Mouse (Mus musculus) midbrain, embryonic 11.5 days (tissue): ENCODE measurements around the gene Agbl4. TPM values are rescaled to one million over a fixed set of nuclear protein-coding genes. Genes with fewer than 3 reads are reported as not detected.
A peak's percentile ranks its signal among the peaks of the same experiment; 100 is the strongest.

Experiments
- ATAC-seq: fragments of 200-750 bp; cut with Nextera tagmentation; 2 replicates; pipeline ENCODE4 v1.8.0; 2017; ENCODE audit warnings: moderate TSS enrichment, moderate library complexity; ENCODE audit not compliant: low FRiP score
- DNase-seq: peaks from one replicate; pipeline ENCODE4 v3.0.0; 2015; ENCODE audit warnings: low spot score; ENCODE audit errors: missing footprints
- H3K27ac ChIP-seq: fragments of 300-500 bp; sonication (generic); 2 replicates; pipeline ENCODE4 v1.5.1; 2014; ENCODE audit warnings: low read depth, low read length
- H3K27me3 ChIP-seq: fragments of 300-500 bp; sonication (generic); 2 replicates; pipeline ENCODE4 v1.6.1; 2014; ENCODE audit warnings: mild to moderate bottlenecking, low read length, moderate library complexity, mixed read lengths; ENCODE audit not compliant: control insufficient read depth, insufficient read depth
- H3K36me3 ChIP-seq: fragments of 300-500 bp; sonication (generic); 2 replicates; pipeline ENCODE4 v1.6.1; 2014; ENCODE audit warnings: mild to moderate bottlenecking, low read length, moderate library complexity, mixed read lengths; ENCODE audit not compliant: control insufficient read depth, insufficient read depth
- H3K4me1 ChIP-seq: fragments of 300-500 bp; sonication (generic); 2 replicates; pipeline ENCODE4 v1.6.1; 2014; ENCODE audit warnings: low read length; ENCODE audit not compliant: control insufficient read depth, insufficient read depth
- H3K4me2 ChIP-seq: fragments of 300-500 bp; sonication (generic); 2 replicates; pipeline ENCODE4 v1.6.1; 2014; ENCODE audit warnings: mild to moderate bottlenecking, moderate library complexity
- H3K4me3 ChIP-seq: fragments of 300-500 bp; sonication (generic); 2 replicates; pipeline ENCODE4 v1.5.1; 2014; ENCODE audit warnings: low read depth, low read length
- H3K9ac ChIP-seq: fragments of 300-500 bp; sonication (generic); 2 replicates; pipeline ENCODE4 v1.6.1; 2014; ENCODE audit warnings: low read length
- H3K9me3 ChIP-seq: fragments of 300-500 bp; sonication (generic); 2 replicates; pipeline ENCODE4 v1.6.1; 2016; ENCODE audit warnings: low read length; ENCODE audit not compliant: control insufficient read depth
- WGBS: fragments of 180-500 bp; shearing (Covaris S2); extraction: QIAGEN DNeasy Blood & Tissue Kit; methylation state at CpG from one replicate; pipeline ENCODE4 v1.1.7; 2014; 5-methylcytosine and 5-hydroxymethylcytosine counted together
- polyA plus RNA-seq: library from polyadenylated mRNA; unstranded; fragments of >200 nt; fragmentation: Nextera tagmentation; extraction: Ambion mirVana; gene quantifications from 2 replicates; pipeline ENCODE4 v1.2.1, GENCODE M21; 2014

Agbl4 gene
- polyA plus RNA-seq, 1 experiment from 2014 or later = 0.87 TPM

- ATAC-seq (no peak), DNase-seq (no peak)
- WGBS = 84% methylated on average over 3 of the region's 3 CpGs
- H3K4me3 ChIP-seq = no peak overlapping the region
- H3K27ac ChIP-seq = no peak overlapping the region
- H3K4me2 ChIP-seq = no peak overlapping the region
- no peaks in the 10 kb centered on the region for H3K9me3 ChIP-seq
- no peaks in the 10 kb centered on the region for H3K36me3 ChIP-seq
- no peaks in the 10 kb centered on the region; the same call in 1 of the 2 replicates for H3K27me3 ChIP-seq
- no peaks in the 10 kb centered on the region for H3K4me1 ChIP-seq
- H3K9ac ChIP-seq = no peak overlapping the region
These were observed 1074.3 kb downstream of the Agbl4 start for GRCm38 (mm10) chr4:111471726-111472125.

- H3K36me3 ChIP-seq = no peaks in the 10 kb centered on the region
- H3K4me3 ChIP-seq = no peak overlapping the region
- no peaks in the 10 kb centered on the region; the same call in 1 of the 2 replicates for H3K27me3 ChIP-seq
- no peak for DNase-seq
- H3K4me1 ChIP-seq = no peaks in the 10 kb centered on the region
- ATAC-seq = no peak
- H3K27ac ChIP-seq = no peak overlapping the region
- H3K9ac ChIP-seq = no peak overlapping the region
- WGBS = 85% methylated on average over 3 of the region's 3 CpGs
- no peak overlapping the region for H3K4me2 ChIP-seq
- no peaks in the 10 kb centered on the region for H3K9me3 ChIP-seq
These were observed 1075.0 kb downstream of the Agbl4 start for GRCm38 (mm10) chr4:111472511-111472910.

- Histone ChIP-seq H3K9ac (no peak overlapping the region), H3K27me3 (no peaks in the 10 kb centered on the region; the same call in 1 of the 2 replicates), H3K27ac (no peak overlapping the region), H3K4me1 (peaks cover 3% of the 10 kb centered on the region), H3K4me2 (no peak overlapping the region), H3K4me3 (no peak overlapping the region), H3K9me3 (no peaks in the 10 kb centered on the region), H3K36me3 (no peaks in the 10 kb centered on the region)
- 96% methylated on average over 1 of the region's 1 CpGs for WGBS
- no peak for ATAC-seq
- DNase-seq = no peak
These were observed 1075.6 kb downstream of the Agbl4 start for GRCm38 (mm10) chr4:111473014-111473413.

GRCm38 (mm10) chr4:111475374-111475971 lies 1078.0 kb downstream of the Agbl4 start:
- no peak overlapping the region for H3K9ac ChIP-seq
- no peaks in the 10 kb centered on the region for H3K36me3 ChIP-seq
- H3K9me3 ChIP-seq = no peaks in the 10 kb centered on the region
- no peak overlapping the region for H3K27ac ChIP-seq
- DNase-seq = peak; percentile 88
- no peaks in the 10 kb centered on the region; the same call in 1 of the 2 replicates for H3K27me3 ChIP-seq
- peak; percentile 78 for ATAC-seq
- H3K4me2 ChIP-seq = no peak overlapping the region
- H3K4me3 ChIP-seq = no peak overlapping the region
- H3K4me1 ChIP-seq = peaks cover 10% of the 10 kb centered on the region
- 44% methylated on average over 10 of the region's 10 CpGs for WGBS

- Histone ChIP-seq H3K9me3 (no peaks in the 10 kb centered on the region), H3K27ac (no peak overlapping the region), H3K9ac (no peak overlapping the region), H3K27me3 (no peaks in the 10 kb centered on the region; the same call in 1 of the 2 replicates), H3K4me1 (peaks cover 10% of the 10 kb centered on the region), H3K36me3 (no peaks in the 10 kb centered on the region), H3K4me3 (no peak overlapping the region), H3K4me2 (no peak overlapping the region)
- ATAC-seq (no peak), DNase-seq (peak; percentile 54)
- 19% methylated on average over 4 of the region's 4 CpGs for WGBS
These were observed 1080.0 kb downstream of the Agbl4 start for GRCm38 (mm10) chr4:111477507-111477906.

GRCm38 (mm10) chr4:111483499-111483898 lies 1086.0 kb downstream of the Agbl4 start:
- Histone ChIP-seq H3K27ac (no peak overlapping the region), H3K27me3 (no peaks in the 10 kb centered on the region), H3K4me3 (no peak overlapping the region), H3K4me1 (peaks cover 2% of the 10 kb centered on the region), H3K4me2 (no peak overlapping the region), H3K9ac (no peak overlapping the region), H3K9me3 (no peaks in the 10 kb centered on the region), H3K36me3 (no peaks in the 10 kb centered on the region)
- WGBS = 87% methylated on average over 5 of the region's 5 CpGs
- DNase-seq (no peak), ATAC-seq (no peak)

- H3K36me3 ChIP-seq = no peaks in the 10 kb centered on the region
- H3K27me3 ChIP-seq = no peaks in the 10 kb centered on the region
- 68% methylated on average over 5 of the region's 5 CpGs for WGBS
- H3K27ac ChIP-seq = no peak overlapping the region
- H3K9me3 ChIP-seq = no peaks in the 10 kb centered on the region
- H3K9ac ChIP-seq = no peak overlapping the region
- no peak for DNase-seq
- no peaks in the 10 kb centered on the region; the same call in 1 of the 2 replicates for H3K4me1 ChIP-seq
- H3K4me3 ChIP-seq = no peak overlapping the region
- 0 out of 2 replicates have a peak, but pooled peaks have one; percentile 16 for ATAC-seq
- no peak overlapping the region for H3K4me2 ChIP-seq
These were observed 1087.7 kb downstream of the Agbl4 start for GRCm38 (mm10) chr4:111485189-111485588.

- H3K27me3 ChIP-seq = no peaks in the 10 kb centered on the region
- no peak overlapping the region for H3K4me3 ChIP-seq
- DNase-seq = no peak
- 69% methylated on average over 5 of the region's 5 CpGs for WGBS
- H3K9ac ChIP-seq = no peak overlapping the region
- H3K4me2 ChIP-seq = no peak overlapping the region
- H3K27ac ChIP-seq = no peak overlapping the region
- H3K4me1 ChIP-seq = no peaks in the 10 kb centered on the region; the same call in 1 of the 2 replicates
- H3K9me3 ChIP-seq = no peaks in the 10 kb centered on the region
- no peak for ATAC-seq
- no peaks in the 10 kb centered on the region for H3K36me3 ChIP-seq
These were observed 1088.7 kb downstream of the Agbl4 start for GRCm38 (mm10) chr4:111486187-111486586.

- DNase-seq (no peak), ATAC-seq (no peak)
- H3K9me3 ChIP-seq = no peaks in the 10 kb centered on the region
- H3K4me1 ChIP-seq = no peaks in the 10 kb centered on the region; the same call in 1 of the 2 replicates
- H3K27me3 ChIP-seq = no peaks in the 10 kb centered on the region
- no peak overlapping the region for H3K9ac ChIP-seq
- H3K4me2 ChIP-seq = no peak overlapping the region
- no peak overlapping the region for H3K27ac ChIP-seq
- 93% methylated on average over 4 of the region's 4 CpGs for WGBS
- H3K4me3 ChIP-seq = no peak overlapping the region
- H3K36me3 ChIP-seq = no peaks in the 10 kb centered on the region
These were observed 1089.9 kb downstream of the Agbl4 start for GRCm38 (mm10) chr4:111487233-111487843.
